Mouse (Mus musculus): ENCODE data around the gene Mettl22.

The Mettl22 gene

GRCm38 (mm10) chr16:8512830-8513229 lies 42.2 kb downstream of the Mettl22 start:
- no peak for DNase-seq

GRCm38 (mm10) chr16:8513236-8513906 lies 42.8 kb downstream of the Mettl22 start, which contains the start of gene Abat:
Abat (plus strand) TSS chr16:8513429.
- peak; percentile 69 to 73 for DNase-seq

GRCm38 (mm10) chr16:8514180-8514579 lies 43.6 kb downstream of the Mettl22 start:
- DNase-seq, result no peak

- no peak for DNase-seq
These were observed 49.9 kb downstream of the Mettl22 start for GRCm38 (mm10) chr16:8520525-8520924.

- DNase-seq, result no peak
These were observed 50.7 kb downstream of the Mettl22 start for GRCm38 (mm10) chr16:8521322-8521721.

GRCm38 (mm10) chr16:8523480-8524144 lies 53.0 kb downstream of the Mettl22 start:
- no peak for DNase-seq

- no peak for DNase-seq
These were observed 53.7 kb downstream of the Mettl22 start for GRCm38 (mm10) chr16:8524163-8524847.

GRCm38 (mm10) chr16:8525293-8525692 lies 54.7 kb downstream of the Mettl22 start:
- DNase-seq, result no peak

GRCm38 (mm10) chr16:8525877-8526276 lies 55.3 kb downstream of the Mettl22 start:
- no peak for DNase-seq

GRCm38 (mm10) chr16:8529389-8529788 lies 58.8 kb downstream of the Mettl22 start:
- no peak for DNase-seq

GRCm38 (mm10) chr16:8530018-8530417 lies 59.4 kb downstream of the Mettl22 start:
- DNase-seq, result peak in 1 of 2 experiments; percentile 4

GRCm38 (mm10) chr16:8532461-8532860 lies 61.9 kb downstream of the Mettl22 start:
- DNase-seq, result no peak

- no peak for DNase-seq
These were observed 62.3 kb downstream of the Mettl22 start for GRCm38 (mm10) chr16:8532894-8533293.

- DNase-seq, result no peak
These were observed 62.9 kb downstream of the Mettl22 start for GRCm38 (mm10) chr16:8533477-8533876.

GRCm38 (mm10) chr16:8534466-8535200 lies 64.0 kb downstream of the Mettl22 start:
- DNase-seq, result no peak

GRCm38 (mm10) chr16:8535411-8535810 lies 64.8 kb downstream of the Mettl22 start:
- DNase-seq, result no peak

GRCm38 (mm10) chr16:8539150-8539865 lies 68.7 kb downstream of the Mettl22 start:
- DNase-seq, result no peak

Data from thymus, adult 18-20 months (tissue).